Mouse (Mus musculus): ENCODE results near the gene Sarm1.
A peak's percentile ranks its signal among the peaks of the same experiment; 100 is the strongest.

The Sarm1 gene

GRCm38 (mm10) chr11:78463286-78464036 is 34.1 kb downstream of the Sarm1 start:
- DNase-seq (ENCODE audit: low read depth, low spot score): peak; percentile 25

GRCm38 (mm10) chr11:78462669-78463068 is 34.9 kb downstream of the Sarm1 start:
- no peak for DNase-seq (ENCODE audit: low read depth, low spot score)

DNA sequence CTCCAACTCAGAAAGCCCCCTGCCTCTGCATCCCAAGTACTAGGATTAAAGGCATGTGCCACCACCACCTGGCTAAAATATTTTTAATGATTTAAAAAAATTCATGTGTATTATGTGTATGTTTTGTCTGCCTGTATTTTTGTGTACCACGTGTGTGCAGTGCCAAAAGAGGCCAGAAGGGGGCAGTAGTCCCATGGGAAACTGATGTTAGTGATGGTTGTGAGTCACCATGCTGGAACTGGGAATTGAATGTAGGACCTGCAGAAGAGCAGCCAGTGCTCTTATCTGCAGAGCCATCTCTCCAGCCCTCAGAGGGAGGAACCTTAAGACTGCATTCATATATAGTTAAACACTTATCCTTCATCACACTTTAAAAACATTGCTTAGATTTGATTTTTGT is 35.7 kb downstream of the Sarm1 start:
- peak; percentile 50 for DNase-seq (ENCODE audit: low read depth, low spot score)

GRCm38 (mm10) chr11:78458740-78459139 is 38.8 kb downstream of the Sarm1 start:
- DNase-seq (ENCODE audit: low read depth, low spot score): no peak

GRCm38 (mm10) chr11:78455308-78455707 is 42.2 kb downstream of the Sarm1 start:
- DNase-seq (ENCODE audit: low read depth, low spot score): peak; percentile 76

DNA sequence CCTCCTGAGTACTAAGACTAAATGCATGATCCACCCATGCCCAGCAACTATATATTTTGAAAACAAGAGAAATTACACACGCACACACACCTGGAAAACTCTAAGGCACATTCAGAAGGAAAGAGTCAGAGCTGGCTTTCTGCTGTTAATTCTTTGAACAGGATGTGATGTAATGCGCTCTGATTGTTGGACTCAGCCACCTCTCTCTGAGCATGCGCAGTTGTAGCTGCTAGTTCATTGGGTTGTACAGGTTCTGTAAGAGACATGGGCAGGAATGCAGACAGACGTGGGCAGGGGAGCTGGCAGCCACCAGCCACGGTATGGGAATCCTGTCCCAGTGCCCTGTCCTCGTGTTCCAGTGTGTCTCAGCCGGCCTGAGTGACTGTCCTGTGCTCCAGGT is 43.3 kb downstream of the Sarm1 start:
- DNase-seq (ENCODE audit: low read depth, low spot score): no peak

GRCm38 (mm10) chr11:78453675-78454074 is 43.9 kb downstream of the Sarm1 start:
- peak; percentile 78 for DNase-seq (ENCODE audit: low read depth, low spot score)

GRCm38 (mm10) chr11:78450337-78450736 is 47.2 kb downstream of the Sarm1 start:
- DNase-seq (ENCODE audit: low read depth, low spot score): no peak

- DNase-seq (ENCODE audit: low read depth, low spot score): no peak
Observed at GRCm38 (mm10) chr11:78448242-78448641, 49.3 kb downstream of the Sarm1 start.

DNA sequence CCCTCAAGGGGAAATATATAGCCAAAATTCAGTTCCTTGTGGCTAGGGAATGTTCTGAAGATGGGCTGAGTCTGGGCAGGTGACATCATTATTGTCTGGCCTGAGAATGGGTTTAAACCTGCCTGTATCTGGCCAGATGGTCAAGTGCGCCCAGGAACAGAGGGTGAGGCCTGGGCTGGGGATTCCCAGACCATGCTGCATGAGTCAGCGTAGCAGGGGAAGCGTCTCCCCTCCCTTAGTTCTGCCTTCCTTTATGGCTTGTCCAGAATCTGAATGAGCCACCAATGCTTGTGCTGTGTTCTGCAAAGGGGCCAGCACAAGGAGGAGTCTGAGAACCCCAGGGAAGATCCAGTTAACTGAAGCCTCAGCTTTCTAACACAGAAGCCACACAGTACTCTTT is 50.4 kb downstream of the Sarm1 start:
- peak; percentile 78 for DNase-seq (ENCODE audit: low read depth, low spot score)

DNA sequence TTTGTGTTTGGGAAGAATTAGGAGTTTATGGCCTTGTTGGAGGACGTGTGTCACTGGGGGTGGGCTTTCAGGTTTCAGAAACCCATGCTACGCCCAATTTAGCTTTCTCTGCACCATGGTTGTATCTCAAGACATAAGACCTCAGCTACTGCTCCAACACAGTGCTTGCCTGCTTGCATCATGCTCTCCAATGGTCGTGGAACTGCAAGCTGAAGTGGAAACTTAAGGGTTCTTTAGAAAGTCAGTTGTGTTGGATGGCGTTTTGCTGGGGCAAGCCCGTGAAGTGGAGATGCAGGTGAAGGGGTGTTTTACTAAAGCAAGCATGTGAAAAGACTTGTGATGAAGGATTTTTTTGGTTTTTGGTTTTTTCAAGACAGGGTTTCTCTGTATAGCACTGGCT is 54.4 kb downstream of the Sarm1 start:
- no peak for DNase-seq (ENCODE audit: low read depth, low spot score)

DNA sequence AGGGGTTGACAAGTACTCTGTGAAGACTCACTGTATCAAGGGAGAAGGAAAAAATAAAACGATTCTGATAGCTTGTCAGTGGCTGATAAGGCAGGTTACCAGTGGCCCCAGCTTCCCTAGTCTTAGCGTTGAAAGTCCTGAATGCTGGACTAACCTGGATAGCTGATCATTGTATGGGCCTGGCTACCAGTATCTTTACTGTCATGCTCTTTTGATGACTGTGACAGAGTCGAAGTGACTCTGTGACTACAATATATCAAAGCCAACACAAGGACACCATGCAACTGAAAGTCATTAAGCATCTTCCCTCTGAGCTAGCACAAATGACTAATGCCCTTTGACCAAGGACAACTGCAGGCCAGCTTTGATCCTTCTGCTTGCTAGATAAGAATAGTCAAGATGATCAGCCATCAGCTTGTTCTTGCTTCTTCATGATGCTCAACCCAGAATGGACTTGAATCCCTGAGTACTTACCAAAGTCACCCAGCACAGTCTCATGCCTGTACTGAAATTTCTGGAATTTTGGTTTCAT is 59.1 kb downstream of the Sarm1 start:
- no peak for DNase-seq (ENCODE audit: low read depth, low spot score)

DNA sequence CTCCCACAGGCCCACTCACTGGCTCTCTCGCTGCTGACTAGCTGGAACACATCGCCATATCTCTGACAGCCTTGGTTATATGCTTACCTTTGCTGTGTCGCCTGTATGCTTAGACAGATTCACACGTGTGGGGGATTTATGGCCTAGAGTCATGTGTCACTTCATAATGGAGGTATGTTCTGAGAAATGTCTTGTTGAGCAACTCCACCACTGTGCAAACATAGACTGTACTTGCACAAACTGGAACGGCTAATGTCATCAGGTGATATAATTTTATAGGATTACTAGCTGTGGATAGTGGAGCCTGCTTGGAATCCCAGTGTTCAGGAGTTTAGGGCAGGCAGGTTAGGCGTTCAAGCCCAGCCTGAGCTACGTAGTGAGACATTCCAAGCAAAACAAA is 60.4 kb downstream of the Sarm1 start:
- DNase-seq (ENCODE audit: low read depth, low spot score): no peak

DNA sequence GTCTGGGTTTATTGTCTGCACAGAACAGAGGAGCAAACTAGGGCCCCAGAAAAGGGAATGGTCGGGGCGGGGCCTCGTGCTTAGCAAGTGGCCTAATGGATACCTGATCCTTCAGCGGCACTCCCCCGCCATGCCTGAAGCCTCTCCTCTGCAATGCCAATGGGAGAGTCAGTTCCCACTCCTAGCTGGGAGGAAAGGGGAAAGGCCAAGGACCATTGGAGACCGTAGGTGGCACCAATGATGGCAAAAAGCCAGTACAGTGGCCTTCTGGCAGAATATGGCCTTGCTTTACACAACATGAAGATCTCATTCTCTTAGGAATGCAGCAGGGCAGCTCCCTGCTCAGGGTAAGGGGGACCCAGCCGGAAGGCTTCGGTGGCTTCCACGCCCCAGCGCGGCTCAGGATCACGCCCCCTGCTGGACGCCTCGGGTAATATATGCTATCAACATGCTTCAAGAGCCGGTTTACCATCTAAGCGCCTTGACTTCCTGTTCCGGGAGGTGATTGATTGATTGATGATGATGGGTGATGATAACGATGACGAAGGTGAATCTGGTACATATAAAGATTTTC is 61.7 kb downstream of the Sarm1 start:
- DNase-seq (ENCODE audit: low read depth, low spot score): no peak

GRCm38 (mm10) chr11:78434052-78434451 is 63.5 kb downstream of the Sarm1 start:
- no peak for DNase-seq (ENCODE audit: low read depth, low spot score)

GRCm38 (mm10) chr11:78431176-78431575 is 66.4 kb downstream of the Sarm1 start:
- no peak for DNase-seq (ENCODE audit: low read depth, low spot score)

- DNase-seq (ENCODE audit: low read depth, low spot score): no peak
Observed at GRCm38 (mm10) chr11:78430195-78430878, 67.2 kb downstream of the Sarm1 start.

GRCm38 (mm10) chr11:78428309-78428708 is 69.2 kb downstream of the Sarm1 start:
- DNase-seq (ENCODE audit: low read depth, low spot score): no peak

GRCm38 (mm10) chr11:78427655-78428054 is 69.9 kb downstream of the Sarm1 start:
- no peak for DNase-seq (ENCODE audit: low read depth, low spot score)

GRCm38 (mm10) chr11:78425572-78425971 is 72.0 kb downstream of the Sarm1 start:
- DNase-seq (ENCODE audit: low read depth, low spot score): no peak

DNA sequence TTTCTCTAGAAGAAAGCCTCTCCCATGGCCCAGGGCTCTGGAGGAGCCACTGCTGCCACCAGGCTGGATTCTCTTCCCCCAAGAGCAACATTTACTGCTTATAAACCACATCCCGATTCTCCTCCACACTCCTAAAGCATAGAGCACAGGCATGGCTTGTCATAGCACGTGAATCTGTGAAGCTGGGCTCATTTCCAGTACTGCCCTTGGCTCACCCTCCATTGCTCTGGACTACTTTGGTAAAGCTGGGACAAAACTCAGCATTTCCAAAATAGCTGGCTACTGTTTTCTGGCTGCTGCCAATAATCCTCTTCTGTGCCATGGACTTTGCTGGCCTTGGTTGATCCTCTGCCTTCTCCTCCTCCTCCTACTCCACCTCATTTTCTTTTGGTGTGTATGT is 73.2 kb downstream of the Sarm1 start:
- peak; percentile 39 for DNase-seq (ENCODE audit: low read depth, low spot score)
